Mouse (Mus musculus) spleen, adult 2 months (tissue): ENCODE data around the gene Ssc5d.
A peak's percentile ranks its signal among the peaks of the same experiment; 100 is the strongest.

Source experiments
- CTCF ChIP-seq: fragments of 200-500 bp; IDR thresholded peaks from 2 replicates; pipeline ENCODE4 v1.5.1; 2011; ENCODE audit warnings: mild to moderate bottlenecking, inconsistent platforms; ENCODE audit not compliant: insufficient read depth, insufficient read length, insufficient replicate concordance; ENCODE audit errors: extremely low read depth
- POLR2A ChIP-seq: fragments of 200-500 bp; IDR thresholded peaks from 2 replicates; pipeline ENCODE4 v1.6.1; 2011; ENCODE audit warnings: low read depth, low read length, inconsistent platforms

GRCm38 (mm10) chr7:4915007-4915665 lies 10.4 kb upstream of the Ssc5d start, which contains the start of gene Zfp628:
- TF ChIP-seq POLR2A (peak; percentile 67), CTCF (no peak)
